Mouse (Mus musculus): ENCODE results near the gene Clstn2.

DNA sequence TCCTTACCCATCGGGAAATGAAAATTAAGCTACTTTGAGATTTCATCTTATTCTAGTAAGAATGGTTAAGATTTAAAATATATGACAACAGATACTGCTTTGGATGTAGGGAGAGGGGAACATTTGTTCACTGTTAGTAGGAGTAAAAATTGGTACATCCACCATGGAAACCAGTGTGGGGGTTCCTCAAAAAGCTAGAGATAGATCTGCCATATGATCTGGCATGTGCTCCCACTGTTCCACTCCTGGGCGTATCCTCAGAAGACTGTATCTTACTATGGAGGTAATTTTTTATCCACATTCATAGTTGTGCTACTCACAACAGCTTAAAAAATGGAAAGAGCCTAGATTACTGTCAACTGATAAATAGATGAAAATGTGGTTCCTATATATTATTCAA is 518.3 kb downstream of the Clstn2 start:
- TF ChIP-seq POLR2A (IDR thresholded peaks at IDR 0.05; ENCODE audit: borderline replicate concordance, insufficient read depth, low read length) (no peak), CTCF (IDR thresholded peaks at IDR 0.05; ENCODE audit: borderline replicate concordance, insufficient read depth, low read depth, low read length) (no peak)

Data from cerebellum, adult 2 months (tissue).